8 mouse cellular contexts compared by ENCODE assay signal in genomic region chr1:34802290-34802642, GRCm38 (mm10). TPM values are rescaled to one million over a fixed set of nuclear protein-coding genes. Genes with fewer than 3 reads are reported as not detected.
DNase-seq lines count a peak whose midpoint lies in the region; ATAC-seq and TF ChIP-seq lines count a peak whose summit lies in the region.

No protein-coding gene starts in this region.

- H3K4me1 ChIP-seq in MEL (ENCODE audit: control insufficient read depth in 1 of 2, insufficient read depth in 2 of 2, low read length in 2 of 2) = peaks cover 0 to 8% of the 10 kb centered on the region in 2 experiments; a peak in 1 of 4 replicates
- H3K4me1 ChIP-seq in limb, embryonic 11.5 days (ENCODE audit: control insufficient read depth, insufficient read depth, low read length) = peaks cover 8% of the 10 kb centered on the region
- H3K4me1 ChIP-seq in midbrain, embryonic 10.5 days = peaks cover 33% of the 10 kb centered on the region
- no peaks in the 10 kb centered on the region for H3K4me1 ChIP-seq in stomach, postnatal 0 days (replicated peaks; ENCODE audit: control insufficient read depth, insufficient read depth)

- peaks cover 0 to 3% of the 10 kb centered on the region in 2 experiments; a peak in 2 of 4 replicates for H3K36me3 ChIP-seq in MEL (ENCODE audit: control insufficient read depth in 1 of 2, insufficient read depth in 2 of 2, low read length in 2 of 2)
- no peaks in the 10 kb centered on the region for H3K36me3 ChIP-seq in limb, embryonic 11.5 days (ENCODE audit: control insufficient read depth, insufficient read depth, low read length)
- 0 out of 2 replicates have a peak, but pooled peaks cover 6% of the 10 kb centered on the region for H3K36me3 ChIP-seq in midbrain, embryonic 10.5 days
- H3K36me3 ChIP-seq in stomach, postnatal 0 days (ENCODE audit: control insufficient read depth, insufficient read depth, low read length) = no peaks in the 10 kb centered on the region

- H3K27ac ChIP-seq in MEL (ENCODE audit: control insufficient read depth, low read depth, low read length) = no peak overlapping the region
- no peak overlapping the region for H3K27ac ChIP-seq in limb, embryonic 11.5 days (replicated peaks; ENCODE audit: low read depth, low read length)
- peak overlapping the region; percentile 82 for H3K27ac ChIP-seq in midbrain, embryonic 10.5 days (replicated peaks)
- H3K27ac ChIP-seq in stomach, postnatal 0 days (replicated peaks) = 0 out of 2 replicates have a peak overlapping the region, but pooled peaks have one; percentile 8

- no peak for TF ChIP-seq POLR2A in MEL (IDR thresholded peaks at IDR 0.05; ENCODE audit: control insufficient read depth in 1 of 2, insufficient read depth in 1 of 2, low read depth in 1 of 2, low read length in 2 of 2, poor library complexity in 1 of 2)

- no peak for ATAC-seq in limb, embryonic 11.5 days (ENCODE audit: insufficient number of reproducible peaks, low FRiP score, low TSS enrichment, low read depth)
- ATAC-seq in stomach, postnatal 0 days (ENCODE audit: low FRiP score, low TSS enrichment) = 0 out of 2 replicates have a peak, but pooled peaks have one; percentile 20

- peak overlapping the region; percentile 83 for H3K4me3 ChIP-seq in MEL (ENCODE audit: control insufficient read depth in 1 of 2, insufficient read depth in 1 of 2, low read depth in 2 of 2, low read length in 2 of 2)
- peak overlapping the region; percentile 72 for H3K4me3 ChIP-seq in limb, embryonic 11.5 days (ENCODE audit: low read depth, low read length)
- H3K4me3 ChIP-seq in midbrain, embryonic 10.5 days = peak overlapping the region; percentile 80
- peak overlapping the region; percentile 63 for H3K4me3 ChIP-seq in stomach, postnatal 0 days (ENCODE audit: low read depth, low read length)

- DNase-seq in cerebellum, adult 11-12 months = peak; percentile 33
- no peak for DNase-seq in cerebellum, adult 11 months
- DNase-seq in MEL (ENCODE audit: low read depth, low spot score) = peak; percentile 68
- DNase-seq in frontal cortex, adult 2 months (ENCODE audit: extremely low spot score in 1 of 2, low spot score in 1 of 2) = peak; percentile 74 to 83
- DNase-seq in limb, embryonic 11.5 days (ENCODE audit: low spot score) = no peak
- no peak for DNase-seq in midbrain, embryonic 10.5 days (ENCODE audit: low spot score)
- peak; percentile 41 for DNase-seq in stomach, postnatal 0 days (ENCODE audit: low spot score)
- DNase-seq in retina, embryonic 14.5 days (ENCODE audit: low spot score) = no peak

- H3K9me3 ChIP-seq in MEL (replicated peaks; ENCODE audit: insufficient read depth, low read length) = no peaks in the 10 kb centered on the region
- H3K9me3 ChIP-seq in limb, embryonic 11.5 days (ENCODE audit: control insufficient read depth, low read length) = no peaks in the 10 kb centered on the region
- H3K9me3 ChIP-seq in midbrain, embryonic 10.5 days (replicated peaks) = no peaks in the 10 kb centered on the region
- H3K9me3 ChIP-seq in stomach, postnatal 0 days (ENCODE audit: control insufficient read depth, low read length) = no peaks in the 10 kb centered on the region

- no peaks in the 10 kb centered on the region for H3K27me3 ChIP-seq in MEL (ENCODE audit: control insufficient read depth in 1 of 2, insufficient read depth in 2 of 2, low read length in 2 of 2)
- no peaks in the 10 kb centered on the region for H3K27me3 ChIP-seq in limb, embryonic 11.5 days (ENCODE audit: control insufficient read depth, insufficient read depth, low read length)
- H3K27me3 ChIP-seq in midbrain, embryonic 10.5 days (ENCODE audit: low read depth, poor library complexity, severe bottlenecking) = peaks cover 16% of the 10 kb centered on the region; the same call in 1 of the 2 replicates
- H3K27me3 ChIP-seq in stomach, postnatal 0 days (ENCODE audit: control insufficient read depth, insufficient read depth, low read length) = no peaks in the 10 kb centered on the region

- no peak for TF ChIP-seq RAD21 in MEL (IDR thresholded peaks at IDR 0.05; ENCODE audit: low read depth, low read length)

- H3K79me2 ChIP-seq in MEL (ENCODE audit: control insufficient read depth, insufficient read depth, low read length, poor library complexity) = no peaks in the 10 kb centered on the region; the same call in 1 of the 2 replicates

- WGBS in limb, embryonic 11.5 days = 24% methylated on average over 7 of the region's 7 CpGs
- WGBS in midbrain, embryonic 10.5 days = 34% methylated on average over 7 of the region's 7 CpGs
- 34% methylated on average over 7 of the region's 7 CpGs for WGBS in stomach, postnatal 0 days

- no peak for TF ChIP-seq EP300 in MEL (IDR thresholded peaks at IDR 0.05; ENCODE audit: low read depth in 1 of 2, low read length in 2 of 2)
- no peak for TF ChIP-seq EP300 in stomach, postnatal 0 days (optimal IDR thresholded peaks at IDR 0.05)

- peak overlapping the region; percentile 74 for H3K9ac ChIP-seq in MEL (ENCODE audit: control insufficient read depth, low read depth, low read length, poor library complexity, severe bottlenecking)
- peak overlapping the region; percentile 63; the same call in 1 of the 2 replicates for H3K9ac ChIP-seq in limb, embryonic 11.5 days (ENCODE audit: low read length)
- no peak overlapping the region for H3K9ac ChIP-seq in stomach, postnatal 0 days (ENCODE audit: low read length)

- peak overlapping the region; percentile 96 for H3K4me2 ChIP-seq in limb, embryonic 11.5 days (ENCODE audit: low read depth, severe bottlenecking)
- H3K4me2 ChIP-seq in stomach, postnatal 0 days (replicated peaks; ENCODE audit: low read depth) = peak overlapping the region; percentile 98

- TF ChIP-seq CTCF in MEL (IDR thresholded peaks at IDR 0.05 in 2 of 3, conservative IDR thresholded peaks at IDR 0.05 in 1 of 3; ENCODE audit: control insufficient read depth in 1 of 3, insufficient read depth in 1 of 3, low read depth in 2 of 3, low read length in 3 of 3, poor library complexity in 1 of 3, severe bottlenecking in 1 of 3) = no peak
- TF ChIP-seq CTCF in stomach, postnatal 0 days (IDR thresholded peaks at IDR 0.05; ENCODE audit: low read depth) = no peak

TF ChIP-seq in MEL, 35 proteins besides CTCF, POLR2A, EP300 and RAD21:
- no peak for TF ChIP-seq SIN3A (IDR thresholded peaks at IDR 0.05; ENCODE audit: low read length)
- no peak; the same call in 1 of the 2 replicates for TF ChIP-seq USF1 (IDR thresholded peaks at IDR 0.05; ENCODE audit: low read depth, low read length)
- TF ChIP-seq BHLHE40 (IDR thresholded peaks at IDR 0.05; ENCODE audit: borderline replicate concordance, low read depth, low read length) = peak; percentile 65; the same call in 1 of the 2 replicates
- no peak for TF ChIP-seq MEF2A (IDR thresholded peaks at IDR 0.05; ENCODE audit: extremely low read depth, insufficient replicate concordance, low read depth, low read length, poor library complexity, severe bottlenecking)
- no peak for TF ChIP-seq TAL1 (IDR thresholded peaks at IDR 0.05; ENCODE audit: low read length)
- TF ChIP-seq ZMIZ1 (IDR thresholded peaks at IDR 0.05; ENCODE audit: low read depth, low read length) = no peak
- no peak for TF ChIP-seq NRF1 (IDR thresholded peaks at IDR 0.05; ENCODE audit: insufficient read depth, low read depth, low read length, poor library complexity, severe bottlenecking)

RNA-seq across cellular contexts. Expression of gene Fam168b, which starts 40.6 kb away (rescaled TPM):
- 72.7 and 78.9 TPM in 2 replicates for total RNA-seq in MEL (2012; rRNA removed)
- polyA plus RNA-seq in MEL (2012; ENCODE audit: insufficient read depth in 1 of 2, insufficient read length in 2 of 2, low read depth in 1 of 2, low replicate concordance in 2 of 2, missing spikeins in 1 of 2) = 100 to 1,000 TPM in 1 of 2 experiments, 10 to 100 TPM in 1; 97.4 to 136 TPM
- 214 and 221 TPM in 2 replicates for polyA plus RNA-seq in frontal cortex, adult 2 months (2012; rRNA removed)
- 93.5 and 114 TPM in 2 replicates for polyA plus RNA-seq in limb, embryonic 11.5 days (2014; fragmentation: Nextera tagmentation; extraction: Ambion mirVana)
- 115 and 138 TPM in 2 replicates for polyA plus RNA-seq in midbrain, embryonic 10.5 days (2016; fragmentation: Nextera tagmentation; extraction: Ambion mirVana)
- polyA plus RNA-seq in stomach, postnatal 0 days (2015; fragmentation: Nextera tagmentation; extraction: Ambion mirVana) = 21.4 and 24.7 TPM in 2 replicates

RNA-seq across cellular contexts. Expression of gene Plekhb2, which starts 47.5 kb away (rescaled TPM):
- 14.6 and 16.8 TPM in 2 replicates for total RNA-seq in MEL (2012; rRNA removed)
- polyA plus RNA-seq in MEL (2012; ENCODE audit: insufficient read depth in 1 of 2, insufficient read length in 2 of 2, low read depth in 1 of 2, low replicate concordance in 2 of 2, missing spikeins in 1 of 2) = 10 to 100 TPM in 1 of 2 experiments, not detected in 1; 22.2 TPM
- polyA plus RNA-seq in frontal cortex, adult 2 months (2012; rRNA removed) = 177 and 182 TPM in 2 replicates
- 16.5 and 21.1 TPM in 2 replicates for polyA plus RNA-seq in limb, embryonic 11.5 days (2014; fragmentation: Nextera tagmentation; extraction: Ambion mirVana)
- 50.8 and 56.8 TPM in 2 replicates for polyA plus RNA-seq in midbrain, embryonic 10.5 days (2016; fragmentation: Nextera tagmentation; extraction: Ambion mirVana)
- polyA plus RNA-seq in stomach, postnatal 0 days (2015; fragmentation: Nextera tagmentation; extraction: Ambion mirVana) = 103 and 105 TPM in 2 replicates

Comparison
In these comparisons a context has a peak if more than half of its experiments do, and no peak if none do; other contexts are left out.
1. DNase-seq: peak in cerebellum, adult 11-12 months (single experiment), MEL (single experiment), frontal cortex, adult 2 months (2 of 2) and stomach, postnatal 0 days (single experiment); none in cerebellum, adult 11 months (single experiment), limb, embryonic 11.5 days (single experiment), midbrain, embryonic 10.5 days (single experiment) and retina, embryonic 14.5 days (single experiment).
2. H3K27ac ChIP-seq: peak in midbrain, embryonic 10.5 days (single experiment) and stomach, postnatal 0 days (single experiment); none in MEL (single experiment) and limb, embryonic 11.5 days (single experiment).
3. Peak in every context shown above with its lines, with median percentiles within 50 percentile points of each other: H3K4me3 ChIP-seq.